22 mouse cellular contexts compared by ENCODE assay signal in genomic region chr4:21826616-21827015, GRCm38 (mm10). TPM values are rescaled to one million over a fixed set of nuclear protein-coding genes. Genes with fewer than 3 reads are reported as not detected.
DNase-seq lines count a peak whose midpoint lies in the region; ATAC-seq and TF ChIP-seq lines count a peak whose summit lies in the region.
"Had no signal": no experiment of that assay in that cellular context is flagged by ENCODE, and none has a peak within 500 bp of the region (broad histone marks: within the 10 kb centered on the region; RNA-seq: fewer than 3 reads in every experiment).

No protein-coding gene starts in this region.

- no peak overlapping the region for H3K9ac ChIP-seq in intestine, postnatal 0 days (ENCODE audit: low read depth, low read length)
- H3K9ac ChIP-seq in forebrain, embryonic 15.5 days (replicated peaks): no peak overlapping the region
- H3K9ac ChIP-seq: embryonic facial prominence, embryonic 12.5 days; forebrain, embryonic 13.5 days; forebrain, postnatal 0 days had no signal

- ATAC-seq in intestine, postnatal 0 days: no peak
- ATAC-seq in forebrain, embryonic 15.5 days (replicated peaks): no peak
- ATAC-seq: activated CD4-positive, CD25-positive, alpha-beta regulatory T cell, adult 4 months; CD4-positive, CD25-positive, alpha-beta regulatory T cell, adult 4 months; forebrain, embryonic 13.5 days; forebrain, postnatal 0 days; Patski had no signal

- H3K4me2 ChIP-seq in intestine, postnatal 0 days (replicated peaks; ENCODE audit: low read depth): no peak overlapping the region
- H3K4me2 ChIP-seq in forebrain, embryonic 15.5 days (replicated peaks): no peak overlapping the region
- H3K4me2 ChIP-seq: embryonic facial prominence, embryonic 12.5 days; forebrain, embryonic 13.5 days had no signal

- no peak for TF ChIP-seq CTCF in intestine, postnatal 0 days (IDR thresholded peaks at IDR 0.05; ENCODE audit: low read depth)

- H3K4me3 ChIP-seq in intestine, postnatal 0 days (ENCODE audit: low read depth, low read length): no peak overlapping the region
- no peak overlapping the region for H3K4me3 ChIP-seq in forebrain, embryonic 15.5 days
- H3K4me3 ChIP-seq: embryonic facial prominence, embryonic 10.5 days; embryonic facial prominence, embryonic 12.5 days; forebrain, embryonic 13.5 days had no signal

- no peak overlapping the region for H3K27ac ChIP-seq in intestine, postnatal 0 days (ENCODE audit: low read depth, low read length)
- no peak overlapping the region for H3K27ac ChIP-seq in forebrain, embryonic 15.5 days (replicated peaks)
- H3K27ac ChIP-seq: embryonic facial prominence, embryonic 10.5 days; embryonic facial prominence, embryonic 12.5 days; forebrain, embryonic 13.5 days had no signal

- H3K4me1 ChIP-seq in intestine, postnatal 0 days (replicated peaks; ENCODE audit: control insufficient read depth, insufficient read depth, low read length): no peaks in the 10 kb centered on the region
- no peaks in the 10 kb centered on the region for H3K4me1 ChIP-seq in forebrain, embryonic 15.5 days
- H3K4me1 ChIP-seq: embryonic facial prominence, embryonic 10.5 days; embryonic facial prominence, embryonic 12.5 days; forebrain, embryonic 13.5 days had no signal

- WGBS in intestine, postnatal 0 days: 72% methylated on average over 2 of the region's 2 CpGs
- WGBS in forebrain, embryonic 15.5 days: 79% methylated on average over 2 of the region's 2 CpGs

- H3K27me3 ChIP-seq in intestine, postnatal 0 days (replicated peaks; ENCODE audit: control insufficient read depth, insufficient read depth, low read length): no peaks in the 10 kb centered on the region
- H3K27me3 ChIP-seq in forebrain, embryonic 15.5 days: no peaks in the 10 kb centered on the region
- H3K27me3 ChIP-seq: CH12.LX; embryonic facial prominence, embryonic 12.5 days; forebrain, embryonic 13.5 days; Patski had no signal

- H3K36me3 ChIP-seq in intestine, postnatal 0 days (ENCODE audit: control insufficient read depth, insufficient read depth): peaks cover 27% of the 10 kb centered on the region
- peaks cover 26% of the 10 kb centered on the region for H3K36me3 ChIP-seq in forebrain, embryonic 15.5 days

- H3K9me3 ChIP-seq in intestine, postnatal 0 days (ENCODE audit: control insufficient read depth): no peaks in the 10 kb centered on the region
- no peaks in the 10 kb centered on the region for H3K9me3 ChIP-seq in forebrain, embryonic 15.5 days
- H3K9me3 ChIP-seq: embryonic facial prominence, embryonic 10.5 days; embryonic facial prominence, embryonic 12.5 days; forebrain, embryonic 13.5 days; G1E had no signal

- DNase-seq in adrenal gland, adult (ENCODE audit: inconsistent age in 2 of 2, low spot score in 1 of 2): peak; percentile 68 to 87
- DNase-seq in adrenal gland, postnatal 4 days (ENCODE audit: low spot score in 2 of 2): no peak
- DNase-seq in adrenal gland, postnatal 10 days: peak; percentile 44
- peak; percentile 22 for DNase-seq in adrenal gland, postnatal 25 days
- DNase-seq in kidney, adult 8-10 months: no peak
- DNase-seq: B cell, adult 2 months; cerebellum, adult 11-12 months; cerebellum, adult 2 months; cerebellum, adult 9-10 months; cerebellum, postnatal 10 days; cerebellum, postnatal 25 days; forebrain, postnatal 0 days had no signal

RNA-seq across cellular contexts. Expression of gene Pnisr, which starts 20.8 kb away (rescaled TPM):
- 100 to 1,000 TPM; 160 to 175 TPM for total RNA-seq in adrenal gland, postnatal 4 days (2021)
- 100 to 1,000 TPM in 1 of 2 experiments, 10 to 100 TPM in 1; 56.9 to 116 TPM for total RNA-seq in adrenal gland, postnatal 10 days (2021)
- total RNA-seq in adrenal gland, postnatal 25 days (2021): 158 and 164 TPM in 2 replicates
- 36.3 and 41.6 TPM in 2 replicates for polyA plus RNA-seq in intestine, postnatal 0 days (2015; fragmentation: Nextera tagmentation; extraction: Ambion mirVana)
- 185 and 195 TPM in 2 replicates for polyA plus RNA-seq in forebrain, embryonic 15.5 days (2015; fragmentation: Nextera tagmentation; extraction: Ambion mirVana)

RNA-seq across cellular contexts. Expression of gene Coq3, which starts 52.9 kb away (rescaled TPM):
- 10 to 100 TPM; 17.0 to 20.4 TPM for total RNA-seq in adrenal gland, postnatal 4 days (2021)
- 10 to 100 TPM; 28.2 to 32.0 TPM for total RNA-seq in adrenal gland, postnatal 10 days (2021)
- 17.4 and 20.0 TPM in 2 replicates for total RNA-seq in adrenal gland, postnatal 25 days (2021)
- 11.8 and 12.0 TPM in 2 replicates for polyA plus RNA-seq in intestine, postnatal 0 days (2015; fragmentation: Nextera tagmentation; extraction: Ambion mirVana)
- 15.2 and 15.6 TPM in 2 replicates for polyA plus RNA-seq in forebrain, embryonic 15.5 days (2015; fragmentation: Nextera tagmentation; extraction: Ambion mirVana)

RNA-seq across cellular contexts. Expression of gene Tstd3, which starts 59.6 kb away (rescaled TPM):
- total RNA-seq in adrenal gland, postnatal 4 days (2021): 10 to 100 TPM; 12.7 to 13.1 TPM
- 10 to 100 TPM; 11.4 to 17.1 TPM for total RNA-seq in adrenal gland, postnatal 10 days (2021)
- total RNA-seq in adrenal gland, postnatal 25 days (2021): 8.8 and 14.8 TPM in 2 replicates
- polyA plus RNA-seq in intestine, postnatal 0 days (2015; fragmentation: Nextera tagmentation; extraction: Ambion mirVana): 21.1 and 21.3 TPM in 2 replicates
- 14.9 and 16.4 TPM in 2 replicates for polyA plus RNA-seq in forebrain, embryonic 15.5 days (2015; fragmentation: Nextera tagmentation; extraction: Ambion mirVana)

RNA-seq across cellular contexts. Expression of gene Usp45, which starts 59.7 kb away (rescaled TPM):
- total RNA-seq in adrenal gland, postnatal 4 days (2021): 10 to 100 TPM; 20.8 to 21.5 TPM
- total RNA-seq in adrenal gland, postnatal 10 days (2021): 10 to 100 TPM; 19.1 to 22.1 TPM
- 21.6 and 23.3 TPM in 2 replicates for total RNA-seq in adrenal gland, postnatal 25 days (2021)
- polyA plus RNA-seq in intestine, postnatal 0 days (2015; fragmentation: Nextera tagmentation; extraction: Ambion mirVana): 3.4 and 3.7 TPM in 2 replicates
- polyA plus RNA-seq in forebrain, embryonic 15.5 days (2015; fragmentation: Nextera tagmentation; extraction: Ambion mirVana): 7.0 and 8.8 TPM in 2 replicates

Comparison
In these comparisons a context has a peak if more than half of its experiments do, and no peak if none do; other contexts are left out.
1. DNase-seq: peak in adrenal gland, adult (2 of 2), adrenal gland, postnatal 10 days (single experiment) and adrenal gland, postnatal 25 days (single experiment); none in adrenal gland, postnatal 4 days (0 of 2) and kidney, adult 8-10 months (0 of 2).